Mouse (Mus musculus) left cerebral cortex, postnatal 25 days (tissue): Measurements from ENCODE around the gene Abhd16a. TPM values are rescaled to one million over a fixed set of nuclear protein-coding genes. Genes with fewer than 3 reads are reported as not detected.
A peak's percentile ranks its signal among the peaks of the same experiment; 100 is the strongest.
"Not testable (repeated sequence)": the region's sequence is repeated elsewhere in the genome, so short reads cannot be mapped to it uniquely, and the experiment has no call there.

ENCODE experiments used
- DNase-seq, 2 experiments: peaks; one replicate each; pipeline ENCODE4 v3.0.0; 2022; ENCODE audit warnings: low spot score in 2 of 2, mixed read lengths in 1 of 2
- intact Hi-C: fragments of 180-260 bp; cut with DNase I; formaldehyde crosslinking; loops from one replicate; pipeline ENCODE4 v1.15.1; 2025
- total RNA-seq, 2 experiments: library from RNA; stranded (reverse); gene quantifications; 2 replicates each; pipeline ENCODE4 v1.2.3; 2021

Gene Abhd16a
- total RNA-seq, 2 experiments from 2014 or later, result 107 to 109 TPM

- no peak for DNase-seq
- intact Hi-C loops, result loop anchor here (1.0 kb wide), 1 partner anchor 85 kb away; no protein-coding TSS in a partner anchor
Measured at GRCm38 (mm10) chr17:35106522-35106921, 17.5 kb downstream of the Abhd16a start.

- intact Hi-C loops, result no loop called here
- DNase-seq, result no peak
Measured at GRCm38 (mm10) chr17:35108097-35108496, 19.0 kb downstream of the Abhd16a start, which contains the start of gene Ly6g5c. Ly6g5c (plus strand) TSS chr17:35108279.

- DNase-seq, result no peak
- intact Hi-C loops, result no loop called here
Measured at GRCm38 (mm10) chr17:35111774-35112173, 22.7 kb downstream of the Abhd16a start.

- intact Hi-C loops, result no loop called here
Measured at GRCm38 (mm10) chr17:35115046-35116019, 26.3 kb downstream of the Abhd16a start, which contains the start of gene Ly6g5b. Ly6g5b (minus strand) TSS chr17:35115428.

GRCm38 (mm10) chr17:35120745-35121142, 31.7 kb downstream of the Abhd16a start:
- peak in 1 of 2 experiments; percentile 31 for DNase-seq
- intact Hi-C loops, result loop anchor here (1.0 to 5.0 kb wide), 2 partner anchors 116 to 223 kb away; partner anchors contain the start of genes C2 and Ehmt2

More at GRCm38 (mm10) chr17:35115046-35116019, 26.3 kb downstream of the Abhd16a start, which contains the start of gene Ly6g5b:
- no peak for DNase-seq

GRCm38 (mm10) chr17:35121143-35121799, 32.2 kb downstream of the Abhd16a start, which contains the start of gene Gpank1:
Gpank1 (plus strand) TSS chr17:35121455.
- intact Hi-C loops, result loop anchor here (1.0 to 5.0 kb wide), 2 partner anchors 115 to 224 kb away; partner anchors contain the start of genes C2 and Ehmt2
- DNase-seq, result peak; percentile 97 to 100

GRCm38 (mm10) chr17:35121871-35122303, 32.8 kb downstream of the Abhd16a start, which contains the start of gene Csnk2b:
Csnk2b (minus strand) TSS chr17:35122053.
- intact Hi-C loops, result loop anchor here (1.0 to 5.0 kb wide), 2 partner anchors 114 to 225 kb away; partner anchors contain the start of genes C2 and Ehmt2
- DNase-seq, result peak; percentile 77 to 81

GRCm38 (mm10) chr17:35123287-35123686, 34.2 kb downstream of the Abhd16a start:
- intact Hi-C loops, result loop anchor here (5.0 kb wide), 1 partner anchor 226 kb away; the partner anchor contains the start of genes C2 and Ehmt2
- DNase-seq, result not testable (repeated sequence)

GRCm38 (mm10) chr17:35124261-35124896, 35.3 kb downstream of the Abhd16a start:
- intact Hi-C loops, result loop anchor here (5.0 kb wide), 1 partner anchor 227 kb away; the partner anchor contains the start of genes C2 and Ehmt2

GRCm38 (mm10) chr17:35125081-35125480, 36.0 kb downstream of the Abhd16a start:
- intact Hi-C loops, result no loop called here
- DNase-seq, result no peak

More at GRCm38 (mm10) chr17:35124261-35124896, 35.3 kb downstream of the Abhd16a start:
- DNase-seq, result not testable (repeated sequence)

GRCm38 (mm10) chr17:35125578-35125977, 36.5 kb downstream of the Abhd16a start:
- DNase-seq, result peak in 1 of 2 experiments; percentile 28
- intact Hi-C loops, result no loop called here

- peak; percentile 74 to 80 for DNase-seq
Measured at GRCm38 (mm10) chr17:35126206-35126611, 37.1 kb downstream of the Abhd16a start, which contains the start of gene D17H6S53E. D17H6S53E (plus strand) TSS chr17:35126373.

GRCm38 (mm10) chr17:35127017-35127416, 38.0 kb downstream of the Abhd16a start:
- DNase-seq, result no peak
- intact Hi-C loops, result no loop called here

More at GRCm38 (mm10) chr17:35126206-35126611, 37.1 kb downstream of the Abhd16a start, which contains the start of gene D17H6S53E:
- intact Hi-C loops, result no loop called here

GRCm38 (mm10) chr17:35128996-35129395, 39.9 kb downstream of the Abhd16a start:
- DNase-seq, result no peak
- intact Hi-C loops, result no loop called here

GRCm38 (mm10) chr17:35131038-35131437, 42.0 kb downstream of the Abhd16a start:
- no peak for DNase-seq
- intact Hi-C loops, result no loop called here

GRCm38 (mm10) chr17:35131500-35132173, 42.6 kb downstream of the Abhd16a start, which contains the start of gene Apom:
Apom (minus strand) TSS chr17:35132050.
- intact Hi-C loops, result no loop called here
- DNase-seq, result no peak

GRCm38 (mm10) chr17:35132174-35132560, 43.1 kb downstream of the Abhd16a start:
- intact Hi-C loops, result no loop called here
- DNase-seq, result no peak

- intact Hi-C loops, result no loop called here
- DNase-seq, result no peak
Measured at GRCm38 (mm10) chr17:35133517-35133916, 44.5 kb downstream of the Abhd16a start.
